Mouse (Mus musculus): ENCODE data around the gene Gucy2f. TPM values are rescaled to one million over a fixed set of nuclear protein-coding genes. Genes with fewer than 3 reads are reported as not detected.

The Gucy2f gene
- polyA plus RNA-seq, 1 experiment from 2014 or later = 0.04 TPM

DNA sequence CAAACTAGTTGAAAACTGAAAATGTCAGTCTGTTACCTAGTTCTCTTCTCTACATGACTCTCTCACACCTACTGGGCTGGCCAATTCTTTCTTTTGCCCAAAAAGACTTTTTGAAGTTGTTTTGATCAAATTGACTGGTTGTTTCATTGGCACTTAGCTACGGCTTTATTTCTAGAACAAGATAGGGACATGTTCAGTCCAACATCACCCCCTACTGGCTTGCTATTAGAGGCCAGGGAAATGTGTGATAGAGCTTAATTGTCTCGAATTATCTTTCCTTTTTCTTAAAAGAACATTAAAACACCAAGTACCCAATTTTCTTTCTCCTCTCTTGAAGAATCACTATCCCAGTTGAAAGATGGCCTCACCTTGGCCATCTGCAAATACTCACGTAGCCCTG lies 99.8 kb downstream of the Gucy2f start:
- Histone ChIP-seq H3K4me2 (ENCODE audit: low read depth, low read length) (no peak overlapping the region), H3K4me1 (ENCODE audit: control insufficient read depth, insufficient read depth, low read length) (no peaks in the 10 kb centered on the region), H3K9me3 (ENCODE audit: control insufficient read depth, low read length) (no peaks in the 10 kb centered on the region), H3K27ac (ENCODE audit: low read depth, low read length) (no peak overlapping the region), H3K36me3 (ENCODE audit: control insufficient read depth, insufficient read depth, low read length) (no peaks in the 10 kb centered on the region), H3K4me3 (ENCODE audit: low read depth, low read length) (no peak overlapping the region), H3K9ac (replicated peaks; ENCODE audit: low read depth, low read length) (no peak overlapping the region), H3K27me3 (ENCODE audit: control insufficient read depth, insufficient read depth, low read length) (no peaks in the 10 kb centered on the region)
- ATAC-seq (ENCODE audit: low read depth) = no peak
- 54% methylated on average over 3 of the region's 3 CpGs for WGBS

DNA sequence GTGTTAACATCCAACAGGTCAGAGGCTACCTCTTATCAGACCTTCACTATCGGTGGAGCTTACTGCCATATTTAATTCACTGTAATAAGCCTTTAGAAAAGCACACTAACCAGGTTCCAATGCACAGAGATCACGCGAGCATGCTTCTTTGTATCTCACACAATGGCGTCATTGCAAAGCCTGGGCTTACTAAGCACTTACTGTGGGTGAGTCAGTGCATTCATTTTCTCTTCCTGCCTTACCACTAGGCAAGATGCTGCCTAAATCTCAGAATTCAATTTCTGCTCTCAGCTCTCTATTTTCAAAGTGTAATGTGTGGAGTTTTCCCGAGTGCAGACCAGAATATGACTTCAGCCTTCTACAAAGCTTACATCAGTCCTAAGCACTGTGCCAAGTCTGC lies 101.2 kb downstream of the Gucy2f start:
- no peaks in the 10 kb centered on the region for H3K4me1 ChIP-seq (ENCODE audit: control insufficient read depth, insufficient read depth, low read length)
- H3K4me3 ChIP-seq (ENCODE audit: low read depth, low read length) = no peak overlapping the region
- H3K9me3 ChIP-seq (ENCODE audit: control insufficient read depth, low read length) = no peaks in the 10 kb centered on the region
- 81% methylated on average over 5 of the region's 5 CpGs for WGBS
- no peak overlapping the region for H3K27ac ChIP-seq (ENCODE audit: low read depth, low read length)
- H3K36me3 ChIP-seq (ENCODE audit: control insufficient read depth, insufficient read depth, low read length) = no peaks in the 10 kb centered on the region
- no peak for ATAC-seq (ENCODE audit: low read depth)
- H3K4me2 ChIP-seq (ENCODE audit: low read depth, low read length) = no peak overlapping the region
- no peak overlapping the region for H3K9ac ChIP-seq (replicated peaks; ENCODE audit: low read depth, low read length)
- no peaks in the 10 kb centered on the region for H3K27me3 ChIP-seq (ENCODE audit: control insufficient read depth, insufficient read depth, low read length)

DNA sequence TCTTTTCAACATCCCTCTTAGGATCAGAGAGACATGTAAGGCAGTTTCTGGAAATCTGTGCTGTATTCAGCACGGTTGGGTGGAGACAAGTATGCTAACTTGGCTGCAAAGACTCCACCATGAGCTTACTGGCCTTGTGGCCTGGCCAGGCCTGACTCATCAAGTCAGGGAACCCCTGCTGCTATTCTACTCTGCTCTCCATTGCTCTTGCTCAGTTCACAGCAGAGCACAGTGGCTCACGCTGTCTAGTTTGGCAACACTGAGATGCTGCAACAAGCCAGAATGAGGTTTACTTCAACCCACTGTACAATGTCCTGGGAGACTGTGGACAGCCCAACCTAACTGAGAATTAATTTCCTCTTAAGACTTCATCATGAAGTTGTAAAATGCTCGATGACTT lies 134.1 kb downstream of the Gucy2f start:
- Histone ChIP-seq H3K27ac (ENCODE audit: low read depth, low read length) (no peak overlapping the region), H3K4me2 (ENCODE audit: low read depth, low read length) (no peak overlapping the region), H3K9me3 (ENCODE audit: control insufficient read depth, low read length) (no peaks in the 10 kb centered on the region), H3K27me3 (ENCODE audit: control insufficient read depth, insufficient read depth, low read length) (no peaks in the 10 kb centered on the region), H3K4me1 (ENCODE audit: control insufficient read depth, insufficient read depth, low read length) (no peaks in the 10 kb centered on the region), H3K4me3 (ENCODE audit: low read depth, low read length) (no peak overlapping the region), H3K36me3 (ENCODE audit: control insufficient read depth, insufficient read depth, low read length) (no peaks in the 10 kb centered on the region), H3K9ac (replicated peaks; ENCODE audit: low read depth, low read length) (no peak overlapping the region)
- no peak for ATAC-seq (ENCODE audit: low read depth)
- 83% methylated on average over 3 of the region's 3 CpGs for WGBS

Other genes with a start within 250 kb of the Gucy2f start
- 20.9 and 26.1 TPM in 2 replicates for gene Nxt2, start 29.8 kb upstream of the Gucy2f start, polyA plus RNA-seq (2014; fragmentation: Nextera tagmentation; extraction: Ambion mirVana)
- 39.8 and 43.7 TPM in 2 replicates for gene Kcne1l, start 109.4 kb upstream of the Gucy2f start, polyA plus RNA-seq (2014; fragmentation: Nextera tagmentation; extraction: Ambion mirVana)
- 35.2 and 38.6 TPM in 2 replicates for gene Acsl4, start 193.6 kb upstream of the Gucy2f start, polyA plus RNA-seq (2014; fragmentation: Nextera tagmentation; extraction: Ambion mirVana)